Mouse (Mus musculus) olfactory bulb, adult 2 months (tissue): ENCODE results near the gene Oxct1.

Experiments
- CTCF ChIP-seq: fragments of 200-500 bp; IDR thresholded peaks from 2 replicates; pipeline ENCODE4 v1.5.1; 2012; ENCODE audit warnings: low read depth, mild to moderate bottlenecking, low read length, moderate library complexity; ENCODE audit not compliant: insufficient read depth
- POLR2A ChIP-seq: fragments of 200-500 bp; IDR thresholded peaks from 2 replicates; pipeline ENCODE4 v1.6.1; 2012; ENCODE audit warnings: mild to moderate bottlenecking, low read depth, low read length, moderate library complexity; ENCODE audit not compliant: insufficient read depth

DNA sequence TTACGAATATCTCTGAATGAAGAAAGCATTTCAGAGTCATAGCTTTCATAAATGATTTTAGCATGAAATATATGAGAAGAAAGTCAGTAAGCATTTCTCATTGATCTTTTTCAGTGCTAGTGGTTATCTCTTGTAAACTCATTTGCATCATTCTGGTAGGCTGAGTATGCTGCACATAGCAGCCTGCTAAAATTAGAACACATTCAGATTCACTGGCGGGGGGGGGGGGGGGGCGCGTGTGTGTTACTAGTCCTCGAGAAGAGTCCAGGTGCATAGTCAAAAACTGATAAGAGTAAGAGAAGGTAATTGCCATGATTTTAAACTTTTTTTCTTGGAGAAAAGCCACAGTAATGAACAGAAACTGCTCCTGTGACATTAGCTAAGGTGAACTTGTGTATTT is 52.6 kb downstream of the Oxct1 start:
- no peak for TF ChIP-seq CTCF
- no peak for TF ChIP-seq POLR2A
